Mouse (Mus musculus): ENCODE measurements around the gene Numb. TPM values are rescaled to one million over a fixed set of nuclear protein-coding genes. Genes with fewer than 3 reads are reported as not detected.
"Not testable (repeated sequence)": the region's sequence is repeated elsewhere in the genome, so short reads cannot be mapped to it uniquely, and the experiment has no call there.

Gene Numb
- polyA plus RNA-seq, 1 experiment: not detected

GRCm38 (mm10) chr12:83947260-83947811, 25.6 kb upstream of the Numb start:
- TF ChIP-seq CTCF (IDR thresholded peaks at IDR 0.05; ENCODE audit: insufficient read depth, low read depth, low read length): no peak
- TF ChIP-seq POLR2A (IDR thresholded peaks at IDR 0.05; ENCODE audit: insufficient read depth, low read depth, low read length): no peak
- WGBS: 60% methylated on average over 8 of the region's 8 CpGs
- Histone ChIP-seq H3K4me3 (ENCODE audit: insufficient read depth, low read depth, low read length) (no peak overlapping the region), H3K4me1 (ENCODE audit: control insufficient read depth, insufficient read depth, low read length) (peaks cover 14% of the 10 kb centered on the region), H3K27ac (ENCODE audit: insufficient read depth, low read depth, low read length) (no peak overlapping the region)

DNA sequence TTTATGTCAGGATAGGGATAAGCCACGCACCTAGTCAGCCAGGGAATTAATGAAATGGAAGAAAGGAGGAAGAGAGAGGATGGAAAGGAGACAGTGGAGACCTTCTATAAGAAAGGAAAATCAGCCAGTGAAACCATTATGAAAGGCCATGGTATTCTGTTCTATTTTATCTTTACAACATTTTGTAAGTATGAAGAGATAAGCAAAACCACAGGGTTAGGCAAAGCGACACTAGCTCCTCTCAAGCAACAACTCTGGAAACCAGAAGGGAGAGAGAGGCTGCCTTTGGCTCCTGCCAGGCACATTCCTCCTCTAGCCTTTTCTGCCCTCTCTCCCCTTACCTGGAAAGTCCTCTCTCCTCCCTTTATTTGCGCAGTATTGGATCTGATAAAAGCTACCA, 20.2 kb upstream of the Numb start:
- TF ChIP-seq CTCF (IDR thresholded peaks at IDR 0.05; ENCODE audit: insufficient read depth, low read depth, low read length) (no peak), POLR2A (IDR thresholded peaks at IDR 0.05; ENCODE audit: insufficient read depth, low read depth, low read length) (no peak)
- peaks cover 3% of the 10 kb centered on the region for H3K4me1 ChIP-seq (ENCODE audit: control insufficient read depth, insufficient read depth, low read length)
- no peak overlapping the region for H3K27ac ChIP-seq (ENCODE audit: insufficient read depth, low read depth, low read length)
- H3K4me3 ChIP-seq (ENCODE audit: insufficient read depth, low read depth, low read length): no peak overlapping the region
- WGBS: 95% methylated on average over 3 of the region's 3 CpGs

- TF ChIP-seq POLR2A (IDR thresholded peaks at IDR 0.05; ENCODE audit: insufficient read depth, low read depth, low read length) (no peak), CTCF (IDR thresholded peaks at IDR 0.05; ENCODE audit: insufficient read depth, low read depth, low read length) (no peak)
- 68% methylated on average over 4 of the region's 4 CpGs for WGBS
- H3K27ac ChIP-seq (ENCODE audit: insufficient read depth, low read depth, low read length): no peak overlapping the region
- peaks cover 3% of the 10 kb centered on the region for H3K4me1 ChIP-seq (ENCODE audit: control insufficient read depth, insufficient read depth, low read length)
- no peak overlapping the region for H3K4me3 ChIP-seq (ENCODE audit: insufficient read depth, low read depth, low read length)
Observed at GRCm38 (mm10) chr12:83940031-83940430, 18.3 kb upstream of the Numb start.

DNA sequence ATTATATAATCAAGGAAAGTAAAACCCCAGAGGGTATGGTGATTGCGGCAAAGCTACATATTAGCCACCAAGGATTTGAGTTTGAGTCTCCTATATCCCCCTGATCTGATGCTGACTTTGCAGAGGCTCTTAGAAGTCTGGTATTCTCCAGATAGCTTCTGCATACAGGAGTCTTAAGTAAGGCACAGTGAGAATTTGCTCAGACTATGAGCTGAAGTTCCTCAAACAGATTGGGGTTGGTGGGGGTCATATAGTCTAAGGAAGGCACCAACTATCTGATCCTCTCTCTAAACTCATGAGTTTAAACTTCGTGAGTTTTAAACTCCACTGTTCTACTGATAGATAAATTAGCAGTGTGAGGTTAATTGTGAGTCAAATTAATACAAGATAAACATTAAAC, 17.6 kb upstream of the Numb start:
- WGBS: 80% methylated on average over 2 of the region's 2 CpGs
- Histone ChIP-seq H3K27ac (ENCODE audit: insufficient read depth, low read depth, low read length) (no peak overlapping the region), H3K4me3 (ENCODE audit: insufficient read depth, low read depth, low read length) (no peak overlapping the region), H3K4me1 (ENCODE audit: control insufficient read depth, insufficient read depth, low read length) (peaks cover 3% of the 10 kb centered on the region)
- TF ChIP-seq POLR2A (IDR thresholded peaks at IDR 0.05; ENCODE audit: insufficient read depth, low read depth, low read length) (no peak), CTCF (IDR thresholded peaks at IDR 0.05; ENCODE audit: insufficient read depth, low read depth, low read length) (no peak)

DNA sequence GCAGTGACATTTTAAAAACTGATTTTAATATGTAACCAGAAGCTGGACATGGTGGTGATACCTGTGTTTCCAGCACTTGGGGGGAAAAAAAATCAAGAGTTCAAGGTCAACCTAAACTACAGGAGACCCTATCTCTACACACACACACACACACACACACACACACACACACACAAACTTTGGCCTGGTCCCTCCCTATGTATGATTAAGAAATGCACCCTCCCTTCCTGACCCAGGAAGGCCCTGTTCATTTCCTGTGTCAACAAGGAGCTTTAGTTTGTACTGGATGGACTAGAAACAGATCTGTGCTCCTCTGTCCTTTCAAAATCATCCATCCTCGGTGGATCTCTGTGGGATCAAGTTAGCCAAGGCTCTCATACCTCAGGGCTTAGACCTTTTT, 16.9 kb upstream of the Numb start:
- H3K27ac ChIP-seq (ENCODE audit: insufficient read depth, low read depth, low read length); H3K4me3 ChIP-seq (ENCODE audit: insufficient read depth, low read depth, low read length); H3K4me1 ChIP-seq (ENCODE audit: control insufficient read depth, insufficient read depth, low read length): not testable (repeated sequence)
- 49% methylated on average over 1 of the region's 1 CpGs for WGBS

- H3K4me3 ChIP-seq (ENCODE audit: insufficient read depth, low read depth, low read length): no peak overlapping the region
- H3K27ac ChIP-seq (ENCODE audit: insufficient read depth, low read depth, low read length): no peak overlapping the region
- H3K4me1 ChIP-seq (ENCODE audit: control insufficient read depth, insufficient read depth, low read length): peaks cover 8% of the 10 kb centered on the region
- TF ChIP-seq CTCF (IDR thresholded peaks at IDR 0.05; ENCODE audit: insufficient read depth, low read depth, low read length) (no peak), POLR2A (IDR thresholded peaks at IDR 0.05; ENCODE audit: insufficient read depth, low read depth, low read length) (no peak)
- WGBS: 56% methylated on average over 10 of the region's 10 CpGs
Observed at GRCm38 (mm10) chr12:83937600-83937999, 15.9 kb upstream of the Numb start.

DNA sequence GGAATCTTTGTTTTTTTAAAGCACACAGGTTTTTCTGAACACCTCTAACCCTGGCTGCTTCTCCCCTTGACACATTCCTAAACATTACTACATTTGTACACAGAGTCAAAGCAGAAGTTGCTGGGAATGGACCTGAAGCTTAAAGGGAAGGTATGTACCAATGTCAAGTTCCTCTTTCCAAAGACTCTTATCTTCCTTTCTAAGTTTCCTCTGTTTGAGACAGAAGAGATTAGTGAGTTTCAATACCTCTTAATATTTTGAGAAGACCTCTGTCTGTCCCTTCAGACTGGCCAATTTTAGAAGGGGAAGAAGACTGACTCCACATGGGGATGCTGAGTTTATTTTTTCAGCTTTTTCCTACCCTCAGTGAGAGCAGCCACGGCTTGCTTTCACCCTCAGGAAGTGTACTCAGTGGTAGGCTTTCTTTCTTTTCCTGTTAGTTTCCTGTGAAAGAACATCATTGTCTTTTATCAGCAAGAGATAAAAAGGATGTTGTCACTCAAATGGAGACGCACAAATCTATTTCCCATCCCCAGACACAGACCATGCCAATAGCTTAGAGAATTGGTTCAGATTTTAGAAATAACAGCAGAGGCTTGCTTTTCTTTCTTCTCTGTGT, 7.6 kb upstream of the Numb start:
- Histone ChIP-seq H3K27ac (ENCODE audit: insufficient read depth, low read depth, low read length) (no peak overlapping the region), H3K4me3 (ENCODE audit: insufficient read depth, low read depth, low read length) (no peak overlapping the region), H3K4me1 (ENCODE audit: control insufficient read depth, insufficient read depth, low read length) (peaks cover 18% of the 10 kb centered on the region)
- TF ChIP-seq CTCF (IDR thresholded peaks at IDR 0.05; ENCODE audit: insufficient read depth, low read depth, low read length) (no peak), POLR2A (IDR thresholded peaks at IDR 0.05; ENCODE audit: insufficient read depth, low read depth, low read length) (no peak)
- 61% methylated on average over 2 of the region's 2 CpGs for WGBS

DNA sequence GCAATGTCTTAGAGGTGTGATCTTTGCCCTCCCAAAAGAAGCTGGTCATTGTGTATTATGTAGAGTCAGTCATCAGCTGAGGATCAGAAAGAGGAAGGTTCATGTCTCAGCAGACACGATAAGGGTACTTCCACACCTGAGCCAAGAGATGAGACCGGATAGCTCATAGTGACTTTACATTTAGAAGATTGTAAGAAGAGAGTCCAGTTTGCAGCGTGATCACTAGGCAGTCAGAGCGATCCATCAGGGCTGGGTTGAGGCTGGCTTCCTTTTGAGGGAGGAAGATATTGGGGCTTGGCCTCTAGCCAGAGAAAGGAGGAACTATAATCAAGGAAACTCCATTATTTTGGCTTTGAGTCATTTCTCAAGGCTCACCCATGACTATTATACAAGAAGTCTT, 6.0 kb upstream of the Numb start:
- no peak overlapping the region for H3K4me3 ChIP-seq (ENCODE audit: insufficient read depth, low read depth, low read length)
- WGBS: 67% methylated on average over 4 of the region's 4 CpGs
- no peak for TF ChIP-seq CTCF (IDR thresholded peaks at IDR 0.05; ENCODE audit: insufficient read depth, low read depth, low read length)
- no peak for TF ChIP-seq POLR2A (IDR thresholded peaks at IDR 0.05; ENCODE audit: insufficient read depth, low read depth, low read length)
- H3K27ac ChIP-seq (ENCODE audit: insufficient read depth, low read depth, low read length): no peak overlapping the region
- H3K4me1 ChIP-seq (ENCODE audit: control insufficient read depth, insufficient read depth, low read length): peaks cover 16% of the 10 kb centered on the region

GRCm38 (mm10) chr12:83926061-83926460, 4.3 kb upstream of the Numb start:
- 72% methylated on average over 2 of the region's 2 CpGs for WGBS
- peaks cover 9% of the 10 kb centered on the region; the same call in 1 of the 2 replicates for H3K4me1 ChIP-seq (ENCODE audit: control insufficient read depth, insufficient read depth, low read length)
- H3K4me3 ChIP-seq (ENCODE audit: insufficient read depth, low read depth, low read length): no peak overlapping the region
- no peak for TF ChIP-seq CTCF (IDR thresholded peaks at IDR 0.05; ENCODE audit: insufficient read depth, low read depth, low read length)
- no peak overlapping the region for H3K27ac ChIP-seq (ENCODE audit: insufficient read depth, low read depth, low read length)
